Mouse (Mus musculus) CH12.LX (cell line): ENCODE data around the gene Znhit2. TPM values are rescaled to one million over a fixed set of nuclear protein-coding genes. Genes with fewer than 3 reads are reported as not detected.

ENCODE experiments used
- DNase-seq: peaks from one replicate; pipeline ENCODE4 v3.0.0-alpha.2; 2013; ENCODE audit errors: extremely low read depth
- H3K27ac ChIP-seq: 2 replicates; pipeline ENCODE4 v1.5.1; 2012; ENCODE audit warnings: low read depth, mild to moderate bottlenecking, control low read depth, moderate library complexity; ENCODE audit not compliant: insufficient read depth
- H3K27me3 ChIP-seq: replicated peaks from 2 replicates; pipeline ENCODE3; 2012; ENCODE audit warnings: inconsistent platforms
- H3K36me3 ChIP-seq, 2 experiments: replicated peaks in 1 of 2; 2 replicates each; pipeline versions ENCODE3 to v1.6.1; 2012; ENCODE audit warnings: inconsistent platforms in 1 of 2, low read length in 1 of 2, mild to moderate bottlenecking in 1 of 2, mixed read lengths in 1 of 2, moderate library complexity in 1 of 2; ENCODE audit not compliant: control insufficient read depth in 1 of 2, insufficient read depth in 1 of 2
- H3K4me1 ChIP-seq, 2 experiments: 2 replicates each; pipeline ENCODE4 v1.6.1; 2012; ENCODE audit warnings: inconsistent platforms in 1 of 2, moderate library complexity in 1 of 2; ENCODE audit not compliant: insufficient read depth in 2 of 2, control insufficient read depth in 1 of 2
- H3K4me2 ChIP-seq: 2 replicates; pipeline ENCODE4 v1.6.1; 2012; ENCODE audit warnings: low read depth, mild to moderate bottlenecking, control low read depth; ENCODE audit not compliant: poor library complexity, insufficient read depth, severe bottlenecking
- H3K4me3 ChIP-seq, 3 experiments: fragments of 150-350 bp in 1 of 3; sonication (generic) in 1 of 3; replicated peaks in 1 of 3; 2 replicates each; pipeline versions ENCODE3 to v1.5.1; 2011 to 2012; ENCODE audit warnings: low read depth in 2 of 3, low read length in 2 of 3, mild to moderate bottlenecking in 2 of 3, moderate library complexity in 2 of 3, control low read depth in 1 of 3, improper control_type of control experiment in 1 of 3, inconsistent platforms in 1 of 3, mixed read lengths in 1 of 3; ENCODE audit not compliant: poor library complexity in 1 of 3
- H3K79me2 ChIP-seq: replicated peaks from 2 replicates; pipeline ENCODE4 v1.6.1; 2012; ENCODE audit warnings: mild to moderate bottlenecking, moderate library complexity; ENCODE audit not compliant: control insufficient read depth, poor library complexity, insufficient read depth, severe bottlenecking; ENCODE audit errors: extremely low read depth
- H3K9ac ChIP-seq: 2 replicates; pipeline ENCODE4 v1.6.1; 2012; ENCODE audit warnings: low read depth, mild to moderate bottlenecking, control low read depth, moderate library complexity; ENCODE audit not compliant: insufficient read depth
- H3K9me3 ChIP-seq: replicated peaks from 2 replicates; pipeline ENCODE3; 2012; ENCODE audit warnings: low read length, inconsistent platforms, mixed read lengths
- BHLHE40 ChIP-seq: IDR thresholded peaks from 2 replicates; pipeline ENCODE4 v1.6.1; 2011; ENCODE audit warnings: mild to moderate bottlenecking, low read depth, low read length, improper control_type of control experiment
- CHD1 ChIP-seq: IDR thresholded peaks from 2 replicates; pipeline ENCODE4 v1.6.1; 2012; ENCODE audit warnings: low read depth, low read length, improper control_type of control experiment, inconsistent platforms
- CHD2 ChIP-seq: IDR thresholded peaks from 2 replicates; pipeline ENCODE4 v1.6.1; 2011; ENCODE audit warnings: low read length, improper control_type of control experiment
- HCFC1 ChIP-seq: IDR thresholded peaks from 2 replicates; pipeline ENCODE4 v1.6.1; 2012; ENCODE audit warnings: low read depth, mild to moderate bottlenecking, inconsistent platforms, low read length, improper control_type of control experiment
- IRF4 ChIP-seq: IDR thresholded peaks from 2 replicates; pipeline ENCODE4 v1.6.1; 2014; ENCODE audit warnings: low read depth, mild to moderate bottlenecking, inconsistent platforms, low read length, improper control_type of control experiment
- KAT2A ChIP-seq: IDR thresholded peaks from 2 replicates; pipeline ENCODE4 v1.6.1; 2012; ENCODE audit warnings: low read length, improper control_type of control experiment, inconsistent platforms; ENCODE audit not compliant: insufficient replicate concordance
- MAFK ChIP-seq: IDR thresholded peaks from 2 replicates; pipeline ENCODE4 v1.6.1; 2011; ENCODE audit warnings: low read length, improper control_type of control experiment; ENCODE audit not compliant: insufficient replicate concordance
- MAX ChIP-seq: IDR thresholded peaks from 2 replicates; pipeline ENCODE4 v1.6.1; 2011; ENCODE audit warnings: low read length, improper control_type of control experiment
- MAZ ChIP-seq: IDR thresholded peaks from 2 replicates; pipeline ENCODE4 v1.6.1; 2012; ENCODE audit warnings: low read depth, mild to moderate bottlenecking, inconsistent platforms, low read length, improper control_type of control experiment, moderate library complexity
- MEF2A ChIP-seq: IDR thresholded peaks from 2 replicates; pipeline ENCODE4 v1.6.1; 2014; ENCODE audit warnings: low read depth, mild to moderate bottlenecking, inconsistent platforms, low read length, improper control_type of control experiment, borderline replicate concordance
- MYC ChIP-seq: IDR thresholded peaks from 2 replicates; pipeline ENCODE4 v1.6.1; 2011; ENCODE audit warnings: low read depth, mild to moderate bottlenecking, improper control_type of control experiment, low read length
- PAX5 ChIP-seq: IDR thresholded peaks from 2 replicates; pipeline ENCODE4 v1.6.1; 2012; ENCODE audit warnings: low read length, inconsistent platforms, mixed read lengths
- RCOR1 ChIP-seq: conservative IDR thresholded peaks from 2 replicates; pipeline ENCODE4 v1.6.1; 2012; ENCODE audit warnings: low read depth, mild to moderate bottlenecking, inconsistent platforms, low read length, improper control_type of control experiment
- SIN3A ChIP-seq: IDR thresholded peaks from 2 replicates; pipeline ENCODE4 v1.6.1; 2012; ENCODE audit warnings: low read length, improper control_type of control experiment, inconsistent platforms
- SMC3 ChIP-seq: IDR thresholded peaks from 2 replicates; pipeline ENCODE4 v1.6.1; 2011; ENCODE audit warnings: low read depth, low read length, improper control_type of control experiment
- TCF12 ChIP-seq: IDR thresholded peaks from 2 replicates; pipeline ENCODE4 v1.6.1; 2014; ENCODE audit warnings: low read depth, mild to moderate bottlenecking, inconsistent platforms, low read length, improper control_type of control experiment
- USF1 ChIP-seq: IDR thresholded peaks from 2 replicates; pipeline ENCODE4 v1.6.1; 2014; ENCODE audit warnings: low read depth, mild to moderate bottlenecking, inconsistent platforms, low read length, improper control_type of control experiment
- ZC3H11A ChIP-seq: IDR thresholded peaks from 2 replicates; pipeline ENCODE4 v1.6.1; 2012; ENCODE audit warnings: low read depth, mild to moderate bottlenecking, inconsistent platforms, low read length, improper control_type of control experiment
- ZKSCAN1 ChIP-seq: IDR thresholded peaks from 2 replicates; pipeline ENCODE4 v1.6.1; 2012; ENCODE audit warnings: low read depth, inconsistent platforms, low read length, improper control_type of control experiment, borderline replicate concordance
- ZNF384 ChIP-seq: IDR thresholded peaks from 2 replicates; pipeline ENCODE4 v1.6.1; 2012; ENCODE audit warnings: low read depth, low read length, improper control_type of control experiment, inconsistent platforms
- dilution Hi-C: fragments of 300-500 bp; cut with MboI; formaldehyde crosslinking; loops from 2 replicates; pipeline ENCODE4 v1.14.3; 2020; ENCODE audit warnings: low sequenced_read_pairs; ENCODE audit not compliant: extremely low pct_unique_long_range_greater_than_20kb, extremely low pct_ligation_motif_present
- in situ Hi-C: fragments of 300-500 bp; cut with MboI; formaldehyde crosslinking; loops from 3 replicates; pipeline ENCODE4 v1.14.3; 2019; ENCODE audit warnings: low sequenced_read_pairs, low pct_ligation_motif_present, low pct_unique_long_range_greater_than_20kb, mixed read lengths
- polyA plus RNA-seq: library from polyadenylated mRNA; unstranded; fragments of >175 nt; gene quantifications from 2 replicates; pipeline ENCODE4 v1.2.1, GENCODE M21; 2012; ENCODE audit warnings: low read depth; ENCODE audit not compliant: insufficient read length
- total RNA-seq, 2 experiments: library from RNA; depleted of rRNA; stranded (reverse); fragments of 300-350 nt in 1 of 2; fragments of >200 nt in 1 of 2; gene quantifications; 2 replicates each; pipeline ENCODE4 v1.2.3; 2012 to 2014

Znhit2 gene
- total and polyA plus RNA-seq, 3 experiments: 20.1 to 29.2 (median 22.6) TPM

GRCm38 (mm10) chr19:6104476-6104875 is 43.5 kb downstream of the Znhit2 start:
- H3K27ac ChIP-seq: no peak overlapping the region
- TF ChIP-seq MAFK: no peak
- TF ChIP-seq PAX5: no peak
- TF ChIP-seq MYC: no peak
- H3K4me2 ChIP-seq: no peak overlapping the region
- peaks cover 0 to 41% of the 10 kb centered on the region in 2 experiments for H3K36me3 ChIP-seq
- no peaks in the 10 kb centered on the region for H3K27me3 ChIP-seq
- no peak overlapping the region for H3K4me3 ChIP-seq
- no peak for DNase-seq
- no peak overlapping the region for H3K9ac ChIP-seq
- dilution Hi-C loops: no loop called here
- no peaks in the 10 kb centered on the region for H3K79me2 ChIP-seq
- peaks cover 0 to 7% of the 10 kb centered on the region in 2 experiments; a peak in 2 of 4 replicates for H3K4me1 ChIP-seq
- no peaks in the 10 kb centered on the region for H3K9me3 ChIP-seq
- in situ Hi-C loops: no loop called here

- Histone ChIP-seq H3K9ac (no peak within 1 kb of the TSS), H3K9me3 (no peaks in the 10 kb centered on the region), H3K4me3 (no peak within 1 kb of the TSS), H3K4me2 (no peak within 1 kb of the TSS), H3K36me3 (peaks cover 0 to 33% of the 10 kb centered on the region in 2 experiments), H3K27ac (no peak within 1 kb of the TSS), H3K27me3 (no peaks in the 10 kb centered on the region), H3K4me1 (peaks cover 0 to 7% of the 10 kb centered on the region in 2 experiments; a peak in 2 of 4 replicates), H3K79me2 (no peaks in the 10 kb centered on the region)
- no peak for DNase-seq
- dilution Hi-C loops: no loop called here
- in situ Hi-C loops: no loop called here
- no peak for TF ChIP-seq CHD2
- TF ChIP-seq PAX5: no peak
- TF ChIP-seq MAX: no peak
- TF ChIP-seq BHLHE40: no peak
- TF ChIP-seq USF1: no peak
- TF ChIP-seq RCOR1: no peak
- no peak for TF ChIP-seq MAZ
- TF ChIP-seq ZNF384: no peak
- TF ChIP-seq MYC: no peak
- TF ChIP-seq TCF12: no peak
- no peak for TF ChIP-seq IRF4
- TF ChIP-seq CHD1: no peak
- no peak for TF ChIP-seq MEF2A
- TF ChIP-seq SMC3: no peak
- TF ChIP-seq HCFC1: no peak
- TF ChIP-seq ZKSCAN1: no peak
- TF ChIP-seq ZC3H11A: no peak
- TF ChIP-seq SIN3A: no peak
- no peak for TF ChIP-seq KAT2A
These were observed 44.6 kb downstream of the Znhit2 start, which contains the start of gene Naaladl1 for GRCm38 (mm10) chr19:6105586-6105985. Naaladl1 (plus strand) TSS chr19:6105782.

Other genes starting within 250 kb of the Znhit2 start
Only the 20 nearest of the 29 such genes appear.
- gene Cdc42ep2, start 136.4 kb upstream of the Znhit2 start, total RNA-seq (2012; rRNA removed): 0.25 TPM in 2 replicates
- gene Cdc42ep2, start 136.4 kb upstream of the Znhit2 start, total RNA-seq (2014; rRNA removed): 0.08 and 0.13 TPM in 2 replicates
- 0.16 and 0.20 TPM in 2 replicates for gene Cdc42ep2, start 136.4 kb upstream of the Znhit2 start, polyA plus RNA-seq
- 60.3 and 80.5 TPM in 2 replicates for gene Pola2, start 97.0 kb upstream of the Znhit2 start, total RNA-seq (2012; rRNA removed)
- gene Pola2, start 97.0 kb upstream of the Znhit2 start, total RNA-seq (2014; rRNA removed): 66.1 and 71.7 TPM in 2 replicates
- gene Pola2, start 97.0 kb upstream of the Znhit2 start, polyA plus RNA-seq: 91.4 and 91.7 TPM in 2 replicates
- not detected in 2 replicates for gene Slc22a20, start 75.0 kb upstream of the Znhit2 start, total RNA-seq (2012; rRNA removed)
- gene Slc22a20, start 75.0 kb upstream of the Znhit2 start, total RNA-seq (2014; rRNA removed): not detected in 2 replicates
- gene Slc22a20, start 75.0 kb upstream of the Znhit2 start, polyA plus RNA-seq: not detected in 2 replicates
- 34.6 and 40.2 TPM in 2 replicates for gene Capn1, start 45.3 kb upstream of the Znhit2 start, total RNA-seq (2012; rRNA removed)
- gene Capn1, start 45.3 kb upstream of the Znhit2 start, total RNA-seq (2014; rRNA removed): 19.3 and 20.0 TPM in 2 replicates
- gene Capn1, start 45.3 kb upstream of the Znhit2 start, polyA plus RNA-seq: 42.9 and 43.7 TPM in 2 replicates
- 26.8 and 32.0 TPM in 2 replicates for gene Syvn1, start 14.6 kb upstream of the Znhit2 start, total RNA-seq (2012; rRNA removed)
- gene Syvn1, start 14.6 kb upstream of the Znhit2 start, total RNA-seq (2014; rRNA removed): 13.5 and 16.5 TPM in 2 replicates
- gene Syvn1, start 14.6 kb upstream of the Znhit2 start, polyA plus RNA-seq: 82.5 and 106 TPM in 2 replicates
- 37.4 and 49.8 TPM in 2 replicates for gene Mrpl49, start 3.4 kb upstream of the Znhit2 start, total RNA-seq (2012; rRNA removed)
- 59.0 and 60.9 TPM in 2 replicates for gene Mrpl49, start 3.4 kb upstream of the Znhit2 start, total RNA-seq (2014; rRNA removed)
- gene Mrpl49, start 3.4 kb upstream of the Znhit2 start, polyA plus RNA-seq: 55.6 and 66.6 TPM in 2 replicates
- gene Fau, start 3.3 kb upstream of the Znhit2 start, total RNA-seq (2012; rRNA removed): 2,266 and 2,403 TPM in 2 replicates
- 1,142 and 1,239 TPM in 2 replicates for gene Fau, start 3.3 kb upstream of the Znhit2 start, total RNA-seq (2014; rRNA removed)
- gene Fau, start 3.3 kb upstream of the Znhit2 start, polyA plus RNA-seq: 2,522 and 2,776 TPM in 2 replicates
- gene Tm7sf2, start 7.2 kb downstream of the Znhit2 start, total RNA-seq (2012; rRNA removed): 8.7 and 10.8 TPM in 2 replicates
- gene Tm7sf2, start 7.2 kb downstream of the Znhit2 start, total RNA-seq (2014; rRNA removed): 8.8 and 11.7 TPM in 2 replicates
- gene Tm7sf2, start 7.2 kb downstream of the Znhit2 start, polyA plus RNA-seq: 7.9 and 15.1 TPM in 2 replicates
- 44.7 and 48.2 TPM in 2 replicates for gene Vps51, start 16.0 kb downstream of the Znhit2 start, total RNA-seq (2012; rRNA removed)
- gene Vps51, start 16.0 kb downstream of the Znhit2 start, total RNA-seq (2014; rRNA removed): 37.0 and 37.7 TPM in 2 replicates
- gene Vps51, start 16.0 kb downstream of the Znhit2 start, polyA plus RNA-seq: 44.1 and 51.2 TPM in 2 replicates
- not detected in 2 replicates for gene Tmem262, start 18.8 kb downstream of the Znhit2 start, total RNA-seq (2012; rRNA removed)
- not detected in 2 replicates for gene Tmem262, start 18.8 kb downstream of the Znhit2 start, total RNA-seq (2014; rRNA removed)
- gene Tmem262, start 18.8 kb downstream of the Znhit2 start, polyA plus RNA-seq: not detected in 2 replicates
- gene Gm28374, start 21.1 kb downstream of the Znhit2 start, total RNA-seq (2012; rRNA removed): not detected in 2 replicates
- 0.40 and 0.42 TPM in 2 replicates for gene Gm28374, start 21.1 kb downstream of the Znhit2 start, total RNA-seq (2014; rRNA removed)
- 0.57 TPM in 1 of 2 replicates, not detected in the other for gene Gm28374, start 21.1 kb downstream of the Znhit2 start, polyA plus RNA-seq
- gene Zfpl1, start 23.8 kb downstream of the Znhit2 start, total RNA-seq (2012; rRNA removed): 26.8 and 29.4 TPM in 2 replicates
- gene Zfpl1, start 23.8 kb downstream of the Znhit2 start, total RNA-seq (2014; rRNA removed): 23.1 and 26.1 TPM in 2 replicates
- gene Zfpl1, start 23.8 kb downstream of the Znhit2 start, polyA plus RNA-seq: 30.5 and 40.9 TPM in 2 replicates
- gene Cdca5, start 23.8 kb downstream of the Znhit2 start, total RNA-seq (2012; rRNA removed): 51.5 and 59.2 TPM in 2 replicates
- 62.7 and 67.8 TPM in 2 replicates for gene Cdca5, start 23.8 kb downstream of the Znhit2 start, total RNA-seq (2014; rRNA removed)
- gene Cdca5, start 23.8 kb downstream of the Znhit2 start, polyA plus RNA-seq: 80.6 and 81.6 TPM in 2 replicates
- 0.81 and 0.84 TPM in 2 replicates for gene AC131692.1, start 33.2 kb downstream of the Znhit2 start, total RNA-seq (2012; rRNA removed)
- 0.42 and 0.74 TPM in 2 replicates for gene AC131692.1, start 33.2 kb downstream of the Znhit2 start, total RNA-seq (2014; rRNA removed)
- 4.6 and 4.7 TPM in 2 replicates for gene AC131692.1, start 33.2 kb downstream of the Znhit2 start, polyA plus RNA-seq
- 0.25 and 0.34 TPM in 2 replicates for gene Naaladl1, start 44.6 kb downstream of the Znhit2 start, total RNA-seq (2012; rRNA removed)
- gene Naaladl1, start 44.6 kb downstream of the Znhit2 start, total RNA-seq (2014; rRNA removed): 0.20 and 0.24 TPM in 2 replicates
- gene Naaladl1, start 44.6 kb downstream of the Znhit2 start, polyA plus RNA-seq: 1.1 and 1.9 TPM in 2 replicates
- 27.0 and 31.0 TPM in 2 replicates for gene Sac3d1, start 57.5 kb downstream of the Znhit2 start, total RNA-seq (2012; rRNA removed)
- gene Sac3d1, start 57.5 kb downstream of the Znhit2 start, total RNA-seq (2014; rRNA removed): 24.6 and 31.9 TPM in 2 replicates
- 26.9 and 29.8 TPM in 2 replicates for gene Sac3d1, start 57.5 kb downstream of the Znhit2 start, polyA plus RNA-seq
- gene Snx15, start 67.1 kb downstream of the Znhit2 start, total RNA-seq (2012; rRNA removed): 15.6 and 17.4 TPM in 2 replicates
- 14.0 and 15.3 TPM in 2 replicates for gene Snx15, start 67.1 kb downstream of the Znhit2 start, total RNA-seq (2014; rRNA removed)
- gene Snx15, start 67.1 kb downstream of the Znhit2 start, polyA plus RNA-seq: 14.4 and 15.7 TPM in 2 replicates
- gene Batf2, start 79.8 kb downstream of the Znhit2 start, total RNA-seq (2012; rRNA removed): not detected in 2 replicates
- gene Batf2, start 79.8 kb downstream of the Znhit2 start, total RNA-seq (2014; rRNA removed): not detected in 2 replicates
- not detected in 2 replicates for gene Batf2, start 79.8 kb downstream of the Znhit2 start, polyA plus RNA-seq
- gene Arl2, start 80.4 kb downstream of the Znhit2 start, total RNA-seq (2012; rRNA removed): 35.4 and 48.4 TPM in 2 replicates
- 23.9 and 27.9 TPM in 2 replicates for gene Arl2, start 80.4 kb downstream of the Znhit2 start, total RNA-seq (2014; rRNA removed)
- gene Arl2, start 80.4 kb downstream of the Znhit2 start, polyA plus RNA-seq: 28.0 and 36.9 TPM in 2 replicates
- gene Majin, start 123.2 kb downstream of the Znhit2 start, total RNA-seq (2012; rRNA removed): not detected in 2 replicates
- not detected in 2 replicates for gene Majin, start 123.2 kb downstream of the Znhit2 start, total RNA-seq (2014; rRNA removed)
- gene Majin, start 123.2 kb downstream of the Znhit2 start, polyA plus RNA-seq: not detected in 2 replicates